Mouse (Mus musculus) ES-Bruce4 (cell line): Measurements from ENCODE around the gene B3gnt2. TPM values are rescaled to one million over a fixed set of nuclear protein-coding genes. Genes with fewer than 3 reads are reported as not detected.
A peak's percentile ranks its signal among the peaks of the same experiment; 100 is the strongest.

Source experiments
- H3K27ac ChIP-seq: 2 replicates; pipeline ENCODE4 v1.5.1; 2012; ENCODE audit warnings: low read length, inconsistent platforms; ENCODE audit not compliant: insufficient read depth
- H3K27me3 ChIP-seq: 2 replicates; pipeline ENCODE4 v1.6.1; 2012; ENCODE audit warnings: mild to moderate bottlenecking, low read length, inconsistent platforms; ENCODE audit not compliant: control insufficient read depth, poor library complexity, insufficient read depth, severe bottlenecking
- H3K36me3 ChIP-seq: 2 replicates; pipeline ENCODE4 v1.6.1; 2012; ENCODE audit warnings: inconsistent platforms, mild to moderate bottlenecking, low read length, moderate library complexity; ENCODE audit not compliant: control insufficient read depth, poor library complexity, insufficient read depth, severe bottlenecking
- H3K4me1 ChIP-seq: one replicate; pipeline ENCODE4 v1.8.1; 2011; ENCODE audit warnings: low read length; ENCODE audit not compliant: control insufficient read depth, insufficient read depth
- H3K4me3 ChIP-seq: 2 replicates; pipeline ENCODE4 v1.5.1; 2011; ENCODE audit warnings: low read depth, mild to moderate bottlenecking, low read length
- H3K9ac ChIP-seq: 2 replicates; pipeline ENCODE4 v1.6.1; 2012; ENCODE audit warnings: low read depth, mild to moderate bottlenecking, inconsistent platforms; ENCODE audit not compliant: poor library complexity, severe bottlenecking
- H3K9me3 ChIP-seq: replicated peaks from 2 replicates; pipeline ENCODE4 v1.6.1; 2012; ENCODE audit warnings: mild to moderate bottlenecking, low read length, inconsistent platforms; ENCODE audit not compliant: control insufficient read depth, poor library complexity, insufficient read depth, severe bottlenecking
- CTCF ChIP-seq: IDR thresholded peaks from one replicate; pipeline ENCODE4 v1.8.1; 2011; ENCODE audit warnings: low read depth, low read length
- EP300 ChIP-seq: IDR thresholded peaks from 2 replicates; pipeline ENCODE4 v1.6.1; 2011; ENCODE audit warnings: low read depth, low read length; ENCODE audit not compliant: insufficient read depth
- POLR2A ChIP-seq: IDR thresholded peaks from one replicate; pipeline ENCODE4 v1.8.1; 2011; ENCODE audit warnings: low read length; ENCODE audit not compliant: insufficient read depth
- polyA plus RNA-seq: library from polyadenylated mRNA; stranded (reverse); fragments of >200 nt; gene quantifications from 2 replicates; pipeline ENCODE4 v1.2.4, GENCODE M21; 2011; ENCODE audit warnings: low read depth; ENCODE audit not compliant: missing spikeins, insufficient read depth, insufficient read length

B3gnt2 gene
- polyA plus RNA-seq, 1 experiment, result 3.5 TPM

DNA sequence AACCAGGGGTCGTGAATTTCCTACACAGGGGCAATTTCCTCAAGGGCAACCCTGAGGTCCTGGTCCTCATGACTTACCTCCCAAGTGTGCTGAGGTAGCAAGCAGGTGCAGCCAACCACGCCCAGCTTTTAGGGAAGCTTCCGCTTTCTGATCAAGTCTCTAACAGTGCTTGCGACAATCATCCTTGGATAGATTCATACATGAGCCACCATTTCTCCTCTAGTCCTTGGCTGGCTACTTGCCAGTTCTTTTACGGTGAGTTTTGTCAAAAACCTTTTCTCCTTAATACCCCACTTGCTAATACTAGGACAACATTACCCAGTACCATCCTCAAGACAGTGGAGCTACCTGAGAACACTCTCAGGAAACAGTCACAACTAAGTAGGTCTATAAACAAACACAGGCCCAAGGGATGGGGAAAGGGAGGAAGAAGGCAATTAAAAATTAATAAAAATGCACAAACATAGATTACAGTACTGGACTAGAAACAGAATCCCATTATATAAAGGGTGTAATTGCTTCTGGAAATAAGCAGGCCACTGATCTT lies 12.0 kb downstream of the B3gnt2 start:
- Histone ChIP-seq H3K27me3 (no peaks in the 10 kb centered on the region), H3K9me3 (no peaks in the 10 kb centered on the region), H3K4me1 (peaks cover 13% of the 10 kb centered on the region), H3K27ac (peak overlapping the region; percentile 21), H3K36me3 (no peaks in the 10 kb centered on the region), H3K4me3 (no peak overlapping the region), H3K9ac (no peak overlapping the region)
- TF ChIP-seq CTCF (no peak), POLR2A (no peak), EP300 (peak; percentile 85; the same call in 1 of the 2 replicates)

DNA sequence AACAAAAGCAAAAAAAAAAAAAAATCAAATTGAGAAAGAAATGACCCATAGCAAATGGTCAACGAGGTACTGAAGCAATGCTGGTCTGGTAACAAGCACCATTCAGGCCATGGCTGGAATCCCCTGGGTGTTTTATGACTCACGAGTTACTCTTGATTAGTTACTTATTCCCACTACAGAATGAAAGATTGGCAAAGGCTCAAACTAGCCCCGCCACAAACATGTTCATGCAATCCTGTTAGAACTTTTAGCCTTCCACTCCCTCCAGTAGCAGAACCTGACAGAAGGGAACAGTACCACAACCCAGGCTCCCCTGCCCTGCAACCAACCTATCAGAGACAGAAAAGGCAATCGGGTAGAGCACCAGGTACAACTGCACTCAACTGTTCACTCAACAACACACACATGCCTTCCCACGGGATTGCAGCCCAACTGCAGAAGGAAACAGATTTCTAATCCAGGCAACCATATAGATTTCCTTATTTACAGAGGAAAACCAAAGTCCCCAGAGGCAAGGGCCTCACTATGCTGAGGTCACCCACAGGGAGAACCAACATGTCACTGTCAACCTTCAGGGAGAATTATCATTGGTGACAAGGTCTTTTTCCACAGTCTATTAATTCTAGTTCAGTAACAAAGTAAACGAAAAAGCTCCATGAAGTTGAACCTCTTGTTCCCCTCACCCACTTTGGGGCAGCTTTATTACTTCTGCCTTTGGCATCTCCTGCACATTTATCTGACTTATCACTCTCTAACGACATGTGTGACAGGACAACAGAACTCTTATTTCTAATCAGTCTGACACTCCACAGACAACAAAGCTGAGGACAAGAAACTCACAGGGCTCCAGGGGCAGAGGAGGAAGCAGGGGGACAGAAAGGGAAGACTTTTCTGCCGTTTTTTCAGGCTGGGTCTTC lies 12.8 kb downstream of the B3gnt2 start:
- Histone ChIP-seq H3K27ac (peak overlapping the region; percentile 21), H3K4me1 (peaks cover 16% of the 10 kb centered on the region), H3K9me3 (no peaks in the 10 kb centered on the region), H3K36me3 (no peaks in the 10 kb centered on the region), H3K4me3 (no peak overlapping the region), H3K9ac (no peak overlapping the region), H3K27me3 (no peaks in the 10 kb centered on the region)
- TF ChIP-seq POLR2A (no peak), EP300 (no peak), CTCF (no peak)

DNA sequence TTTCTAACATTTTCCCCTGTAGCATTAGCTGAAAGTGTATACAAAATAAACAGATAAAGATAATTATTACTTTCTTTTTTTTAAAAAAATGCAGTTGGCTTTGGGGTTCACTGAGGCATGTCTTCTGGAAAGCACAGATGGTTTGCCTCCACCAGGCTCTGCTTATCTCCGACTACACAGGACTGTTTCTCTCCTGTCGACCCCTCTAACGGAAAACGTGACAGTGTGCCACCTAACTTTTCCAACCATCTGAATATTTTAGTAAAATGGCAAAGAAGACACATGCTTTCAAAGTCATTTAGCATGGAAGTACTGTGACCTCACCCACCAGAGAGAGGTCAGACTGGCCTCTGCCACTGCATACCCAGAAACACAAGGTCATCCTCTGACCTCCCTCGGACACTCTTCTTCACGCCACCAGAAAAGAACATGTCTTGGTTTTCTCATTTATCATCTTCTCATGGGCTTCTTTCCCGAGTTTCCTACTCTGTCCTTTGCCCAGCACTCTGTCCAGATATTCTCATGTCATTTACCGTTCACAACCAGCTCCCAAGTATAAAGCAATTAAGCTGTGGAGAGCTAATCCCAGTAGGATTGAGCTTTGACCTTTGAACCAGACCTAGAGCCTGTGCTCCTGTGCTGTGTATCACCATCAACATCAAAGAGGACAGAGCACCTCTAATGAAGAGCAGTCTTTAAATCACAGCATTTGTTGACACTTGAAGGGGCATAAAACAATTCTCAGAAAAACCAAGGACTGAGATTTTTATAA lies 13.6 kb downstream of the B3gnt2 start:
- no peak for TF ChIP-seq CTCF
- no peak for TF ChIP-seq POLR2A
- H3K9me3 ChIP-seq, result no peaks in the 10 kb centered on the region

DNA sequence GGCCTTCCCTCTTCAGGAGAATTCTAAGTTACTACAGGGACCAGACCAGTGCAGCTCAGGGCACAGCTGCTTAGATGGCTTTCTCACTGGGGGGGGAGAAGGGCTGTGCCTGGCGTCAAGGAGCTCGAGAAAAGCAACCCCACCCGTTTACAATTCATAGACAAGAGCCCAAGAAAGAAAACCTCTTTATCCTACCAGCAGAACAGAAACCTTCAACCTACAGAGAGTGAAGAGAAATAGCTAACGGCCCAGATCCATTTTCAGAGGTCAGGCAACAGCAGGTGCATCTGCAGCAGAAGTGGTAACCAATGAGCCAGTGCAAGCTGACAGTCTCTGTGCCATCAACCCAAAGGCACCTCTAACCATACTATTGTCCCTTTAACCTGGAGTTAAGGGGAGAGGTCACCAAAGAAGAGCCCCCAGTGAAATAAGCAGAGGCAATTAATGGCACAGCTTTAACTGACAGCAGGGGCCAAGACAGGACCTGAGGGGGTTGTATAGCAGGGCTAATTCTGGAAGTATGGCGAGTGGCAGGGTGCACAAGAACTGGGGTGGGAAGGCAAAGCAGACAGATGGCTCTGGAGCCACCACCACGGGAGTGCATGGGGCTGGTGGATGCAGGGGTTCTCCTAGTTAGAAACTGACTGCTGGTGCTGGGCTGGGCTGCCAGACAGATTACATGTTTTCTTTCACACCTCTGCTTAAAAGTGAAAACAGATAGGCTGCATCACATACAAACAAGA lies 14.5 kb downstream of the B3gnt2 start:
- Histone ChIP-seq H3K36me3 (no peaks in the 10 kb centered on the region), H3K4me3 (no peak overlapping the region), H3K4me1 (peaks cover 11% of the 10 kb centered on the region), H3K27ac (peak overlapping the region; percentile 46), H3K9ac (no peak overlapping the region), H3K27me3 (no peaks in the 10 kb centered on the region), H3K9me3 (no peaks in the 10 kb centered on the region)
- TF ChIP-seq EP300, result no peak
- TF ChIP-seq CTCF, result no peak
- no peak for TF ChIP-seq POLR2A

More for the DNA sequence above, 13.6 kb downstream of the B3gnt2 start:
- H3K9ac ChIP-seq, result no peak overlapping the region
- peaks cover 11% of the 10 kb centered on the region for H3K4me1 ChIP-seq
- H3K36me3 ChIP-seq, result no peaks in the 10 kb centered on the region
- no peak overlapping the region for H3K27ac ChIP-seq
- no peaks in the 10 kb centered on the region for H3K27me3 ChIP-seq
- H3K4me3 ChIP-seq, result no peak overlapping the region

DNA sequence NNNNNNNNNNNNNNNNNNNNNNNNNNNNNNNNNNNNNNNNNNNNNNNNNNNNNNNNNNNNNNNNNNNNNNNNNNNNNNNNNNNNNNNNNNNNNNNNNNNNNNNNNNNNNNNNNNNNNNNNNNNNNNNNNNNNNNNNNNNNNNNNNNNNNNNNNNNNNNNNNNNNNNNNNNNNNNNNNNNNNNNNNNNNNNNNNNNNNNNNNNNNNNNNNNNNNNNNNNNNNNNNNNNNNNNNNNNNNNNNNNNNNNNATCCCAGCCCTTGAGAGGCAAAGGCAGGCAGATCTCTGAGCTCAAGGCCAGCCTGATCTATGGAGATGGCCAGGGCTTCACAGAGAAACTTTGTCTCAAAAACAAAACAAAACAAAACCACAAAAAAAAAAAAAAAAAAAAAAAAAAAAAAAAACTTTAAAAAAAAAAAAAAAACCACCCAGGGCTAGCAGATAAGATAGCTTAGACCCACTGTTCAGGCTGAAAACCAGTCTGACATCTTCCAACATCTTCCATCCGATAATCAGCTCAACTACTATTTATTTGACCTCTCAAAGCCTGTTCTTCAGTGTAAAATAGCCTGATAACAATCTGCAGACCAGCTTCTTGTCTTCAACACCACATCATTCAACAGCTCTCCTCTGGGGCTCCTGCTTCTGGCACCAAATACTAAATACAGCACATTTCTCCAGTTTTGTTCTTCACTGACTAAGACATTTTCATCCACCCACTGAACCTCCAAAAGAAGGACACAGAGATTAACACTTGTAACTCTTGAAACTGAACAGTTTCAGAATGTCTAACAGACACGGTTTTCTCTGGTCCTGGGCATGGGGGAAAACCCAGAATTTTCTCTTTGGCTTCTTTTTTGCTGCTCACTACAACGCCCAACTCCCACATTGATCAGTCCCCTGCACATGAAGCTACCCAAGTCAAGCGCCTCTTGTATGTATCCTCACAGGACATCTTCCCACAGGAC lies 15.7 kb downstream of the B3gnt2 start:
- Histone ChIP-seq H3K9me3 (no peaks in the 10 kb centered on the region), H3K27me3 (no peaks in the 10 kb centered on the region), H3K27ac (no peak overlapping the region), H3K4me1 (peaks cover 7% of the 10 kb centered on the region), H3K4me3 (no peak overlapping the region), H3K36me3 (peaks cover 9% of the 10 kb centered on the region), H3K9ac (no peak overlapping the region)
- TF ChIP-seq EP300 (no peak), CTCF (no peak), POLR2A (no peak)
